Mouse (Mus musculus) cerebellum, adult 18-20 months (tissue): ENCODE measurements around the gene Cbr1.
A peak's percentile ranks its signal among the peaks of the same experiment; 100 is the strongest.
"Not testable (repeated sequence)": the region's sequence is repeated elsewhere in the genome, so short reads cannot be mapped to it uniquely, and the experiment has no call there.

Experiments used
- DNase-seq, 2 experiments: peaks; one replicate each; pipeline ENCODE4 v3.0.0; 2021

Gene Cbr1

DNA sequence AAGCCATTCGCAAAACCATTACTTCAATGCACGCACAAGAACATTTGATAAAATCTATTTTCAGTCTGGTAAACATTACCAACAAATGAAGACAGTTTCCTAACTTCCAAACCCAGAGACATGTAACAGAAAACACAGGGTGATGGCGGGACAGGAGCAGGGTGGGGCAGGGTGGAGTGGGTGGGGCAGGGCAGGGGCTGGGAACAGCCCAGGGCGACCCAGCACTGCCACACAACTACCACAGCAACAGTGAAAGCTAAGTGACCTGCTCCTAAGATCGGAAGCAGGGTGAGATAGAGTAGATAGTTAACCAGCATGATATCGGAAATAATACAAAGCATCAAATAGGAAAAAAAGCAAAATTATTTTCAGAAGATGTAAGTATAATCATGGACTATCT lies 6.2 kb upstream of the Cbr1 start:
- peak in 1 of 2 experiments; percentile 0 for DNase-seq

GRCm38 (mm10) chr16:93603439-93604212 lies 2.0 kb upstream of the Cbr1 start, which contains the start of gene Setd4:
Setd4 (minus strand) TSS chr16:93604063.
- peak; percentile 93 to 97 for DNase-seq

- peak; percentile 25 to 42 for DNase-seq
These were observed 1.1 kb upstream of the Cbr1 start for GRCm38 (mm10) chr16:93604481-93604969.

DNA sequence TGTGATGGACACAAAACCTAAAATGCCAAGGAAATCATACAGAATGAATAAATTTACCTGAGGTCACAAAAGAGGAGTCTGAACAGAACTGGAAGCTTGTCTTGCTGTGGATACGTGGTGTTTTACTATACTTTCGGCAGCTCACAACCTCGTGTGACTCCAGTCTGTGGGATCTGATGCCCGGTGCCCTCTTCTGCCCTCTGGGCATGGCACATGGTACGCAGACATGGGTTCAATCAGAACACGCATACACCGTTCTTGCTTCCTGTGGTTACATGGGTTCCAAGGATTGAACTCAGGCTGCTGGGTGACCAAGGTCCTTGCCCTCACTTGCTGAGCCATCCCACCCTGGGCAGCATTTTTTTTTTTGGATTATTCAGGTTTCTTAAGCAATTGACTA lies 493 bp downstream of the Cbr1 start:
- DNase-seq: no peak

GRCm38 (mm10) chr16:93607669-93608101 lies 2.0 kb downstream of the Cbr1 start:
- peak; percentile 78 to 86 for DNase-seq

- no peak for DNase-seq
These were observed 3.1 kb downstream of the Cbr1 start for GRCm38 (mm10) chr16:93608731-93609130.

GRCm38 (mm10) chr16:93609796-93610195 lies 4.1 kb downstream of the Cbr1 start:
- DNase-seq: no peak

DNA sequence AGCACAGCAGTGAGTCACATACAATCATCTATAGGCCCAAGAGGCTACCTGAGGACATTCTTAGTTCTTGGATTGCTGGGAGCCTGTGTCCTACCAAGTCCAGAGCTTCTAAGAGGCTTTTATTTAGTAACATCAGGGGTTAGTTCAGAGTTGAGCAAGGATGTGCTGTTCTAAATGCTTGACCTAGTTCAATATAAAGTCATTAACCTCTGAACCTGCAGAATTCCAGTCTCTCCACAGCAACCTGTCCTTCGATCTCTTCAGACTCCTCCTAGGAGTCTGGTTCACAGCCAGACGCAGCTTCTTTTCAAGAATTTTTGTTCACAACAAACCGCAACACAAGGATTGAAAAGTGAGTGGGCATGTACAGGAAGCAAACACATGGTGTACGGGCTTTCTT lies 5.3 kb downstream of the Cbr1 start:
- no peak for DNase-seq

- DNase-seq: peak; percentile 70 to 71
These were observed 9.6 kb downstream of the Cbr1 start for GRCm38 (mm10) chr16:93615118-93615870.

GRCm38 (mm10) chr16:93623759-93624158 lies 18.1 kb downstream of the Cbr1 start:
- not testable (repeated sequence) for DNase-seq

GRCm38 (mm10) chr16:93624671-93625070 lies 19.0 kb downstream of the Cbr1 start:
- DNase-seq: no peak

DNA sequence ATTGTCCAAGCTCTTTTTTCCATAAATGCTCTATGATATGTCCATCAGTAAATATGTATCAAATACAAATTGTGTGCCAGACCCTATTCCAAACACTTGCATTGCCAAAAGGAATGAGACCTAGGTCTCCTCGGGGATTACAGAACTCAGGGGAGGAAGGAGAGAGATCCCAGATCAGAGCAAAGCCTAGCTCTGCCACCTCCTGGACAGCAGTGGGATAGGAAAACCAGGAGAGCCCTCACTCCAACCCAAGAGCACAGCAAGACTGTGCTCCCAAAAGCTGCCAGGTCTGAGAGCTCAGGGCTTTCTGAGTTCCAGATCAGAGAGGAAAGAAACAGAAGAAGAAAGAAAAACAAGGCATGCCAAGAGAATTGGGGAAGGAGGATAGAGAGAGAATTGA lies 21.1 kb downstream of the Cbr1 start:
- peak in 1 of 2 experiments; percentile 29 for DNase-seq

- no peak for DNase-seq
These were observed 22.2 kb downstream of the Cbr1 start, which contains the start of gene Gm5678 for GRCm38 (mm10) chr16:93627761-93628400. Gm5678 (plus strand) TSS chr16:93628097.

GRCm38 (mm10) chr16:93644006-93644405 lies 38.4 kb downstream of the Cbr1 start:
- no peak for DNase-seq

GRCm38 (mm10) chr16:93648441-93649183 lies 43.0 kb downstream of the Cbr1 start:
- DNase-seq: no peak
